Mouse (Mus musculus) CH12F3 (cell line): Measurements from ENCODE around the gene Zbtb25.

Source experiments
- in situ Hi-C: fragments of 300-500 bp; cut with MboI; formaldehyde crosslinking; loops from 2 replicates; pipeline ENCODE4 v1.14.3; 2020; ENCODE audit warnings: low sequenced_read_pairs

Gene Zbtb25

GRCm38 (mm10) chr12:76377059-76377458, 7.7 kb upstream of the Zbtb25 start:
- in situ Hi-C loops = no loop called here

GRCm38 (mm10) chr12:76376649-76377048, 7.2 kb upstream of the Zbtb25 start:
- in situ Hi-C loops = no loop called here

DNA sequence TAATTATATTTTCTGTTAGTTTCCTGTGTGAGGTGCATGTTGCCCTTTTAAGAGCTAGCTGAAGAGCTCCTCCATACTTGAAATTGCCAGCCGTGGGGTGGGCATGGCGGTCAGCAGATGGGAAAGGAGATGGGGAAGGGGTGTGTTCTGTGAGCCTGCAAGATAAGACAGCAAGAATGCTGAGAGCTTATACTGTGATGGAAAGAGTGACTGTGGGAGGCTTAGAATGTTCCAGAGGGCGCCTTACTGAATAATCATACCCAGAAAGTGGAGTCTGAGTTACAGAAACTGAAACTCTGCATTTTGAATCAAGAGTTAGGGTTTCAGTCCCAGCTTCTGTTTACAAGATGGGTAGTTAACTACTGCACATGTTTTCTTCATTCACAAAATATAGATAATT, 6.1 kb upstream of the Zbtb25 start:
- in situ Hi-C loops = no loop called here

DNA sequence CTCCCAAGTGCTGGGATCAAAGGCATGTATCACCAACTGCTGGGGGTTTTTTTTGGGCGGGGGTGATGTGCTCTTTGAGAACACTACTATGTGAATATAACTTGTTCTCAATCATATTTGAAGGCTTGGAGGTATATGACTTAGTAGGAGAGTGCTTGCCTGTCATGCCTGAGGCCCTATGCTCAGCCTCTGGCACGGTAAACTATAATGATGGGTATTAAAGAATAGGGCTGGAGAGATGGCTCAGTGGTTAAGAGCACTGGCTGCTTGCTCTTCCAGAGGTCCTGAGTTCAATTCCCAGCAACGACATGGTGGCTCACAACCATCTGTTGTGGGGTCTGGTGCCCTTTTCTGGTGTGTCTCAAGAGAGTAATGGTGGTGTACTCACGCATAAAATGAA, 5.5 kb upstream of the Zbtb25 start:
- in situ Hi-C loops = no loop called here

GRCm38 (mm10) chr12:76373991-76374390, 4.6 kb upstream of the Zbtb25 start:
- in situ Hi-C loops = no loop called here

GRCm38 (mm10) chr12:76372881-76373818, 3.7 kb upstream of the Zbtb25 start:
- in situ Hi-C loops = no loop called here

DNA sequence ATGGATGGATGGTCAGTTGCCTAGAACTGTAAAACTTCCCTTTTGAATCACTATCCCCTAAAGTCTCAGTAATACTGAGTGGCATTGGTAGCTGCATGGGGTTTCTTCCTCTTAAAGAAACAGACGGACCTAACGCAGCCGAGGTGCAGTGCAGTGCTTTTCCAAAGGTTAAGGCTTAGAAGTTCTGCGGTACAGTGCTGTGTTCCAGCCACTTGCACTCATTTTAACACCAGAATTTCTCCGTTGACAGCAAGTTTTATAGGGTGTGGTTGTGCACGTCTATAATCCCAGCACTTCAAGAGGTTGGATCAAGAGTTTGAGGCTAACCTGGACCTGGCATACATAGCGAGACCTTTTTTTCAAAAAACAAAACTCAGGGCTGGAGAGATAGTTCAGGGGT, 2.6 kb upstream of the Zbtb25 start:
- in situ Hi-C loops = no loop called here

GRCm38 (mm10) chr12:76370831-76371571, 1.6 kb upstream of the Zbtb25 start:
- in situ Hi-C loops = no loop called here

GRCm38 (mm10) chr12:76369978-76370830, 802 bp upstream of the Zbtb25 start, which contains the start of gene Zbtb1:
Gene Zbtb1, plus strand, starts transcription at chr12:76370266.
- in situ Hi-C loops = no loop called here

DNA sequence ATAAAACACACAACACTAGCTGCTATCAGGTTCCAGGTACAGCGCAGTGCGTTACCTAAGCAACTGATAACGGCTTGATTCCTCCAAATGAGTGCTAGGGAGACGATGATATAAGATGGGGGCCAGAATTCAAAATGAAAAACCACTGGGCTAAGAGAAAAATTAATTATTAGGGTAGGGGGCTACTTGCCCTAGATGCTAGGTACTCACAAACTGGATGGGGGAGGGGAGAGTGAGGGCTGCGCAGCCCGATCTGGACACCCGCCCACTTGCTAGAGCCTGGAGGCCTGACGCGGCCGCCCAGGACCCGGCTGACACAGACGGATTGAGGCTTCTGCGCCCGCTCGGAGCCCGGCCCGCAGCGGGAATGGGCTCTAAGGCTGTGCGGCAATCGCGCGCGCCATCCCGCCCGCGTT, 604 bp downstream of the Zbtb25 start:
- in situ Hi-C loops = no loop called here

GRCm38 (mm10) chr12:76368201-76368789, 1.1 kb downstream of the Zbtb25 start:
- in situ Hi-C loops = no loop called here

DNA sequence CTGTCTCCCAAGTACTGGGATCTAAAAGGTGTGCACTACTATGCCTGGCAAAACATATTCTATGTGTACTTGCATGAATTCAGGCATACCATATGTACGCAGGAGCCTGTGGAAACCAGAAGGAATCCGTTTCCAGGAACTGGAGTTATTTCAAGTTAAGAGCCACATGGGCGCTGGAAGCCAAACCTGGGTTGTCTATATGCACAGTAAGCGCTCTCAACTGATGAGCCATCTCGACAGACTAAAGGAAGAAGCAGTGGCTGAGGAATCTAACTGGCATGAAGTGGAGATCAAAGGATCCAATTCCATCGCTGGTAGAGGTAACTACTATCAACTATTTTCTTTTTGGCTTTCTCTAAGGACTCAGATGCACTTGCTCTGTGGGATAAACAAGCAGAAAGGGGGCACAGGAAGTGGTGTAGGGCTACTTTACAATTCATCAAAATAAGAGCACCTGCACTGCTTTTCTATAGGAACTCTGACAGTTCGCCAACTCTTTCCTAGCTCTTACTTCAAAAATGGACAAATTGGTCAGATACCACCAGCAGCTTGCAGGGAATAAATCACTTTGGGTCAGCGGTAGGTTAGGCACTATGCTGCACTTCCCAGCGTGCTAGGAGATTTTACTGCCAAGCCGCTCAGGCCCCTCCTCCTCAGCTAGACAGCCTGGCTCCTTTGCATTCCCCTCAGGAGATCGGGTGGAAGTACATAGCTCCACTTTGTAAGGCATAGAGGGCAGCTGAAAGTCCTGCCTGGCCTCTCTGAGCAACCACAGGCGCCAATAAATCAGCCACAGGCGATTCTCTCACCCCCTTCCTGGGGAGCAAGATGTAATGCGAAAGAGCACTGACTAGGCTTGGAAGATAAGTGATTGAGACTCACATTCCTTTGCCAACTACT, 2.1 kb downstream of the Zbtb25 start:
- in situ Hi-C loops = no loop called here

- in situ Hi-C loops = no loop called here
These were observed 3.1 kb downstream of the Zbtb25 start for GRCm38 (mm10) chr12:76366276-76366675.

- in situ Hi-C loops = no loop called here
These were observed 7.1 kb downstream of the Zbtb25 start for GRCm38 (mm10) chr12:76362303-76362676.

DNA sequence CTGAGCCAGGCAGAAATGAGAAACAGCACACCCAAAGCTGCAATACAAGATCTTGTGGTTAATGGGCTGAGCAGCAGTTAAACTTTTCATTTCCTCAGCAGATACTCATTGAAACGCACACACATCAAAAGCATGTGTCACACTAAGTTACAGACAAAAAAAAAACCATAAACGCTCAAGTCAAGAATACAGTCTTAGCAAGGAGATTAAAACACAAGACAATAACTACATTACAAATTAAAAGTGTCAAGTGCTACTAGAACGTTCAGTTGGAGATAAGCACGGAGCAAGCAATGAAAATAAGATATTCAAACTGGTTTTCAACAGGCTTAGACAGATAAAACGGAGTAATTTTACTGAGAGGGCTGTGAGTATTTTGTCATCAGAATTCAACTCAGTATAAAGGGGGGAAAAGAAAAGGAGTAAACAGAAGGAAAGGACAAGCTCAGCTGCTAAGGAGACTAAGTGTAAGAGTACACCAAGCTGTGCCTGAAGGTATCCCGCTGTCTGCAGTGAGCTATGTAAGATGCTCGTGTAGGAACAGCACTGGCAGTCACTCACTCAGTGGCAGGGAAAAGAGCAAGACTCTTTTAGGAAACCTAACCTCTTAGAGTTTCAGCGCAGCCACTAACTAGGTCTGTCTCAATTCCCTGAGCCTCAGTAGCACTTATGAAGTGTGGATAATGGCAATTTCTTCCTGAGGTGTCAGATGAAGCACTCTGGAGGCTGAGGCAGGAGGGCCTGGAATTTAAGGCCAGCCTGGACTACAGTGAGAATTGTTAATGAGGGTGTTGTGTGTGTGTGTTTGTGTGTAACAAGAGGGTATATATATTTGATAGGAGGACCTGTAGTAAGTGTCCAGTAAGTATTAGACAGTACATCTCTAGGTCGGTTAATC, 7.7 kb downstream of the Zbtb25 start:
- in situ Hi-C loops = no loop called here

- in situ Hi-C loops = no loop called here
These were observed 8.5 kb downstream of the Zbtb25 start for GRCm38 (mm10) chr12:76360868-76361267.

DNA sequence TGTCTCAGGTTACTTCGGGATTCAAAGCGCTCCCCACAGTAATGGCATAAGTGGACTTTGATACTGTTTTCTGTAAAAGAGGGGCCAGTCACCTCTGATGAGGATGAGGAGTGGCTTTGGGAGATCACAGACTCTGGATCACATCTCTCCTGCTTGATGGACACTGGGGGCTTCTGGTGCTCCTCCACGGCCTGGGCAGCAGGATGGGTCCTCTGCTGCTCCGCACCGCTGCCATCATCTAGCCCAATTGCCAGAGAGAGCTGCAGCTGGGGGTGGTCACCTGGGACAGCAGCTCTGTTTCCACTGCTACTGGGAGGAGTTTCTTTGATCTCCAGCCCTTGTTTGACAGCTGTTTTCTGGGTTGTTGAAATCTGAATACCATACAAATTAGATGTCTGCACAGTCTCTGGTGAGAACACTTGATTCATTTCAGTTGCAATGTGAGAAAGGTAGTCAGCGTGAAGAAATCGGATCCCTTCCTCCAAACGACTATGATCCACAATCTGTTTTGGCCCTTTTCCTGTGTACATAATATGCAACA, 19.7 kb downstream of the Zbtb25 start:
- in situ Hi-C loops = loop anchor here (10.0 to 25.0 kb wide), 2 partner anchors 125 to 562 kb away; no protein-coding TSS in a partner anchor
